Mouse (Mus musculus) cerebellum, adult 9-10 months (tissue): ENCODE measurements around the gene Bhlhe40.

Experiments used
- DNase-seq: peaks from one replicate; pipeline ENCODE4 v3.0.0; 2022

Bhlhe40 gene

DNA sequence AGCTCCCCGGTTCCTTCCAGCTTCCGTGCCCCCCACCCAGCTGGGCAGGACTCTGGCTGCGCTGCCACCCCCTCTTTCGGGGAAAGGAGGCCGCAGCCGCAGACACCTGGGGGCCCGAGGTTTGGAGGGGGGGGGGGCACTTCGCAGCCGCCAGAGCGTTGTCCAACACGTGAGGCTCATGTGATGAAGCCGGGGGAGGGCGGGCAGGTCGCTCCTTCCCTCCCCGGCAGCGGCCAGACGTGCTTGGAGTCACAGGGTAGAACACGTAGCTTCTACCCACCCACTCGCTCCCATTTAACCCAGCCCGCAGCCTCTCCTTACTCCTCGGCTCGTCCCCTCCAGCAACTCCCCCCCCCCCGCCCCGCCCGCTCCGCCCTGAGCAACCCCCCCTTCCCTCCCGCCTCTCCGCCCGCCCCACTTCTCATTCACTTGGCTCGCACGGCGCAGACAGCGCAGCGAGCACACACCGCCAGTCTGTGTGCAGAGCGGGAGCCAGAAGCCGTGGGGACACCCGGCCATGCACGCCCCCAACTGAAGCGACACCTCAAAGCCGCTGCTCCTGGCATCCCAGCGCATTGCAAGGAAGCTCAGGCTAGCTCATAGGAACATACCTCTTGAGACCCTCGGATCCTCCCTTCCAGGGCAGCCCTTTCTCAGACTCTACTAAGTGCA lies at the start of gene Bhlhe40:
Gene Bhlhe40 (plus strand): TSS at position 424 of the 672 bp plus-strand sequence.
- DNase-seq = peak; percentile 94

DNA sequence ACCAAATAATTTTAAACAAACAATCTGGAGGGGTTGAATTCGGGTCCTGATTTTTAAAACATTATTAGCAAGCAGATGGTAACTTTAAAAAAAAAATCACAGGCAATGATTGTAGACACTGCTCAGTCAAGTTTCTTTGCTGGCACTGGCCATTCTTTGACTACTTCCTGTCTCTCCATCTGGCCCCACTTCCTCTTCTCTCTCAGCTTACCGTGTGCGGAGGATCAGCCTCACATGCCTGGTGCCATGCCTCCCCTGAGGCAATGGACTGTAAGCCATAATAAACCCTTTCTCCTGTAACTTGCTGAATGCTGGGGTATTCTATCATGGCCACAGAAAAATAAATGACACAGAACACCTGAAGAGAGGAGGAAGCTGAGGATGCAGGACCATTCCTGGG lies 48.8 kb upstream of the Bhlhe40 start:
- DNase-seq = no peak

- DNase-seq = no peak
These were observed 42.4 kb upstream of the Bhlhe40 start for GRCm38 (mm10) chr6:108618025-108618424.

GRCm38 (mm10) chr6:108623028-108623565 lies 37.3 kb upstream of the Bhlhe40 start:
- no peak for DNase-seq

DNA sequence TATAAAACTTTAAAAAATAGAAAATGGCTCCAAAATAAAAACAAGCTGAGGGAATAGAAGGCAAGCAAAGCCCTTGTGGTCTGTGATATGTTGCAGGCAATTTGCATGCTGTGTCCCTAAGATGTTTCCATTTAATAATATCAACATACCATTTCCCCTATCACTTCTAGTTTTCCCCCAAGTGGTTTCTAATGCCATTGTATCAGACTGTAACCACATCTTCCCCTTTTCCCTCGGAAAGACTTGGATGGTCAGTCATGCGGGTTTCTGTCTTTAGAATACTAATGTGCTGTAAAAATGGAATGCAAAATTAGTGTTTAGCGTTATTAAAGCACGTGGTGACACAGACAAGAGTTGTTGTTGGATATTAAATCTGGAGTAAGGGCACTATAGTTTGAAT lies 35.5 kb upstream of the Bhlhe40 start:
- DNase-seq = no peak

DNA sequence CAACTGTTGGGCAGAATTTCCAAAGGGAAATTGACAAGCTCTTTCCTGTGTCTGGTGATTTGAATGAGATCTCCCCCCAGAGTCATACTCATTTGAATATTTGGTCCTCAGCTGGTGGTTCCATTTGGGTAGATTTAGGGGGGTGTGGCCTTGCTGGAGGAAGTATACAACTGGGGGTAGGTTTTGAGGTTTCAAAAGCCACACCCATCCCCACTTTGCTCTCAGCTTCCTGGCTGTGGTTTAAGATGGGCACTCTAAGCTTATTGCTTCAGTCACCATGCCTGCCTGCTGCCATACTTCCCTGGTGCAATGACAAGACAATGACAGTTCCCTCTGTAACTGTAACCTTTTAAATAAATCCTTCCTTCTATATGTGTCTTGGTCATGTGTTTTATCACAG lies 29.7 kb upstream of the Bhlhe40 start:
- DNase-seq = no peak

GRCm38 (mm10) chr6:108638157-108638833 lies 22.1 kb upstream of the Bhlhe40 start:
- no peak for DNase-seq

DNA sequence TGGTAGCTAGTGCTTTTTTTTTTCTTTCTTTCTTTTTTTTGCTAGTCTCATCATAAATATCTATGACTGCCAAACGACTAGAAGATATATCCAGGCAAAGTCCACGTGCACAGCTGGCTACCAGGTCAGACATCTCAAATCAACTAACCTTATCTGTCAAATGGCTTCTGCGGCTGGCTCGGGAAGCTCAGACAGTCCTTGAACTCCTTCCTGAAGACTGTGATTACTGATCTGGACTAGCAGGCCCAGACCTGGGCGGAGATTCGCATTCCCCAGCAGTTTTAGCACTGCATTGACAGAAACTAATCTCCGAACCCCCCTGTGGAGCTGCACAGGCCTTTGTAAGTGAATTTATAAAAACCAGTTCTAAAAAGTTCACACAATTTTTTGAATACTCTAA lies 18.4 kb upstream of the Bhlhe40 start:
- no peak for DNase-seq

- no peak for DNase-seq
These were observed 17.4 kb upstream of the Bhlhe40 start for GRCm38 (mm10) chr6:108643035-108643434.

GRCm38 (mm10) chr6:108644311-108644710 lies 16.1 kb upstream of the Bhlhe40 start:
- no peak for DNase-seq

DNA sequence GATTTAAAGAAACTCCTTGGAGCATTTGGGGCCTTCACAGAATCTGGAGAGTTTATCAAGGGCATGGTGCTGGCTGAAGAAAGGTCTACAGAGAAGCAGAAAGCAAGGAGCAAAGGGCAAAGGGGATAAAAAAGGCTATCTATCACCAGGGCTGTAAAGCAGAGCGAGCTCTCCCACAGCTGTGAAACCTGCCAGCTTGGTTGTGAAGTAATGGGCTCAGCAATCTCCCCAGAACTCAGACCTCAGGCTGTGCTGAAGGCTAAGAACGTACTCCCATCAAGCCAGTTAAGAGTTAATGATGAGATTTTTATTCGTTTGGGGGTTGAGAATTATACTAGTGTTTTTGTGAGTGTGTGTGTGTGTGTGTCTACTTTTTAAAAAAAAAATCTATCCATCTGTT lies 13.3 kb upstream of the Bhlhe40 start:
- DNase-seq = no peak

DNA sequence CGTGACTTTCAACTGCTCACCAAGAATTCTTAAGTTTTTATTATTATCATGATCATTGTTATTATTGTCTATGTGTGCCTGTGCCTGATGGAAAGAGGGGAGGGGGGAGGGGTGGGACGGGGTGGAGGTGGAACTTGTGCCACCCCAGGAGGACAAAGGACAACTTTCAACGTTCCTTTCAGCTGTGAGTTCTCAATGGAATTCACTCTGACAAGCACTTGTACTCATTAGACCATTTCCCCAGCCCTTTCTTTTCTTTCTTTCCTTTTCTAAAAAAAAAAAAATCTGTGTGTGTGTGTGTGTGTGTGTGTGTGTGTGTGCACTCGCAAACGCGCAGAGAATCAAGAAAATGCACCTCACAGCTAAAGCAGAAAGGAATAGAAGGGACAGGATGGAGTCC lies 12.4 kb upstream of the Bhlhe40 start:
- no peak for DNase-seq

GRCm38 (mm10) chr6:108655861-108656260 lies 4.6 kb upstream of the Bhlhe40 start:
- DNase-seq = peak; percentile 13

GRCm38 (mm10) chr6:108658051-108658415 lies 2.4 kb upstream of the Bhlhe40 start:
- peak; percentile 58 for DNase-seq

GRCm38 (mm10) chr6:108658416-108659201 lies 1.8 kb upstream of the Bhlhe40 start:
- DNase-seq = peak; percentile 86

DNA sequence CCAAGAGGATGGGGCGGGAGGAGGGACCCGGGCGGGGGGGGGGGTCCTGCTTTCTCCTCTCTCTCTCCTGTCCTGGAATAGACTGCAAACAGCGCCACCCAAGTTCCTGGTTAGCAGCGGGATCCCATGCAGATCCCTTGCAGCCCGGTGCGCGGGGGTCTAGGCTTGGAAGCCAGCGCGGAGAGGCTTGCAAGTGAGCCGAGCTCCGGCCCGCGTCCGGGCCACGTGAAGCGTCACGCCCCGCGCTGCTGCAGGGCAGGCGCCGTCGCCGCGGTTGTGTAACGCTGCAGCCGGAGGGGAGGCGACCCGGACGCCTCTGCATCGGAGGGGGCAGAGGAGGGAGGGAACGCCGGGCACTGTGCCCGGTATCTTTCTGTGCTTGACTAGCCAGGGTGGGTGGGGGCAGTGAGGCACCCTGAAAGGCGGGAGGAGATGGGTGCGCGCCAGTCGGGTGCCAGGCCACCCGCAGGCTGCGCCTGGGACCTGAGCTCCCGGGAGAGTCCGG lies 1.2 kb upstream of the Bhlhe40 start:
- DNase-seq = peak; percentile 97

- DNase-seq = peak; percentile 93
These were observed 663 bp upstream of the Bhlhe40 start for GRCm38 (mm10) chr6:108659726-108660205.

DNA sequence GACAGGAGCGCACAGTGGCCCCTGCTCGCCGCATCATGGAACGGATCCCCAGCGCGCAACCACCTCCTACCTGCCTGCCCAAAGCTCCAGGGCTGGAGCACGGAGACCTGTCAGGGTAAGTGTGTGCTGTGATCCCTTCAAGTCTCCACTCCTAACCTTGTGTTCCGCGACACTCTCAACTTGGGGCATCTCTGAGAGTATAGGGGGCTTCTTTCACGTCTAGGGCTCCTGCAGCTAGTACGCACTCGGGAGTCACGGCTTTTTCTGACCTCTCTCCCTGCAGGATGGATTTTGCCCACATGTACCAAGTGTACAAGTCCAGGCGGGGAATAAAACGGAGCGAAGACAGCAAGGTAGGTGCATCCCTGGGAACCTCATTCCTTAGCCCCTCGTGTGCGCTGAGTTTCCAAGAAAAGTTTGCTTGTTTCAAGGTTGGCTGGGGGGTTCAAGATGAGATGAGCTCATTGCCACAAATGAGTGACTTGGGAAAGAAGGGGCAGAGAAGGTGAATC lies 505 bp downstream of the Bhlhe40 start:
- no peak for DNase-seq

DNA sequence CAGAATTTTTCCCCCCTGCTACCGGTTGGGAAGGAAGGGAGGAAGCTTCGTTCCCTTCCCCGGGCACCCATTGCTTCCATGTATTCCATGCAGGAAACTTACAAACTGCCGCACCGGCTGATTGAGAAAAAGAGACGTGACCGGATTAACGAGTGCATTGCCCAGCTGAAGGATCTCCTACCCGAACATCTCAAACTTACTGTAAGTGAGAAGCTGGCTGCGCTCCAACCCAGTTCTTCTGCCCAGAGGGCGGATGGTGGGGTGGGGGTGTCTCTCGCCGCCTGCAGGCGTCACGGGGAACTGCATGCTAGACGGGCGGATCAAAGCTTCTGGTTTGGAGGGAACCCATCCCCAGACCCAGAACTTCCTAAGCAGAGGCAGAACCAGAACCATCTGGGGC lies 983 bp downstream of the Bhlhe40 start:
- DNase-seq = peak; percentile 93

DNA sequence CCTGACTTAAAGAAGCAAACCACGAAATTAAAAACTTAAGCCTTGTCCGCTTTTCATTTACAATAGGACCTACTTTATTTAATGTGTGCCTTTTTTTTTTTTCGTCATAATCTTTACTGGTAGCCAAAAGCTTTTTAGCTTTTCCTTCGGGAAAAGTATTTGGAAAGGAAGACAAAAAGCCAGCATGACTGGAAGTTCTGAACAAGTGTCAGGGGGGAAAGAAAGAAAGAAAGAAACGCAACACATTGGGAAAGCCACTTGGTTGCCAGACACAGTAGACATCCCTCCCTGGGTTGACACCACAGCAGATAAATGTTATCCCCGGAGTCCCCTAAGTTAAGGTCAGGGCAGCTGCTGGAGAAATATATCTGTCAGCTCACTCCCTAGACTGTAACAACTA lies 1.5 kb downstream of the Bhlhe40 start:
- no peak for DNase-seq

GRCm38 (mm10) chr6:108662314-108663240 lies 2.1 kb downstream of the Bhlhe40 start:
- peak; percentile 54 for DNase-seq
